Mouse (Mus musculus) left cerebral cortex, postnatal 25 days (tissue): ENCODE results near the gene Cckbr. TPM values are rescaled to one million over a fixed set of nuclear protein-coding genes. Genes with fewer than 3 reads are reported as not detected.

Experiments
- DNase-seq, 2 experiments: peaks; one replicate each; pipeline ENCODE4 v3.0.0; 2022; ENCODE audit warnings: low spot score in 2 of 2, mixed read lengths in 1 of 2
- intact Hi-C: fragments of 180-260 bp; cut with DNase I; formaldehyde crosslinking; loops from one replicate; pipeline ENCODE4 v1.15.1; 2025
- total RNA-seq, 2 experiments: library from RNA; stranded (reverse); gene quantifications; 2 replicates each; pipeline ENCODE4 v1.2.3; 2021

Cckbr gene
- total RNA-seq, 2 experiments from 2014 or later, result 56.0 to 66.5 TPM

DNA sequence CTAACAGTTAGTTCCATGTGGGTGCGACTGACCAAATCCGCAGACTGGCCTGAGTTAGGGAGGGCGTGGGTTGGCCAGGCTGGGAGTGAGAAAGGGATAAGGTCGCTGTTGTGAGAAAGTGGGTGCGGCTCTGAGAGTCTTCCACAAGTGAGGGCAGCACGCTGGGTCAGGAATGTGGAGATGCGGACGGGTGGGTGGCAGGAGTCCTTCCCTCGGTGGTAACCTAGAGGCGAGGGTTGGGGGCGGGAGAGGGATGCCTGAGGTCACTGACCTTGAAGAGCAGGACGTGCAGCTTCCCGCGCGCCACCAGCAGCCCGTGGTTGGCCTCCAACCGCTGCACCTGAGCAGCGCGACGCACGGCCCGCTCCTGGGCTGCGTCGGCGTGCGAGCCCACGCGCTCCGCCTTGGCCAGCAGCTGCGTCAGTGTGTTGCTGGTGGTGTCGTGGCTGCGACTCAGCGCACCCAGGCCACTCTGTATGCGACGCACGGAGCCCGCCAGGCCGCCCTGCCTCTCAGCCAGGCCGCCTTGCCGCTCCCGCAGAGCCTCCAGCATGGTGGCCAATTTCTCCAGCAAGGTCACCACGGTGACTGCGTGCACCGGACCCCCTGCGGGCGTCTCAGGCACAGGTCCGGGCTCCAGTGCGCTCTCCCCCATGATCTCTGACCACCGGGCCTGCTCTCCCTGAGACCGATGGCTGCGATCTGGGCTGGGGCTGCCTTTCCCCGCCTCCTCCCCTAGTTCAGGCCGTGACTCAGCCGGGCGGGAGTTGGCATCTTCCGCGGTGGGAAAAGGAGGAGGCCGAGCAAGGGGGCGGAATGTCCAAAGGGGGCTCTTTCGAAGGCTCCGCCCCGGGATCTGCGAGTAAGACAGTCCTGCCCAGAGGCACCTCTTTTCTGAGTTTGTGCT lies 56.2 kb downstream of the Cckbr start, which contains the start of gene Cavin3:
Cavin3 (minus strand) TSS at position 796 of the 907 bp plus-strand sequence.
- DNase-seq, result peak; percentile 60 to 78
- intact Hi-C loops, result loop anchor here (5.0 kb wide), 1 partner anchor 331 kb away; the partner anchor contains the start of gene Mrpl17

DNA sequence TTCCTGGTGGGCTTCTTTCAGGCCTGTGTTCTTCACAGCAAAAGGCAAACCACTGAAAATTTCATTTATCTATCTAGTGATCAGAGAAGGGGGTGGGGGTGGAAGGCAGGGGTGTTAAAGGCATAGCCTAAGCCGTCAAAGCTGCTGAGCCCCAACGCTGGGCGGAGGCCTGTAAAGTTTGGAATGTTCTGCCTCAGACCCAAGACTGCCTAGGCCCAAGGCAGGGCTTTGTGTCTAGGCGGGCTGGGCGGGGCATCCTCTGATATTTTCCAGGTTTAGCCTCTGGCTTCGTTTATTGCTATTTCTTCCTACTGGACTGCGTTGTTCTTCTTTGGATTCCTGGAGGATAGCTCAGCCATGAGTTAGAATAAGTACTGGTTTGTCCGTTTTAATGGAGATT lies 56.9 kb downstream of the Cckbr start:
- intact Hi-C loops, result loop anchor here (5.0 kb wide), 1 partner anchor 330 kb away; the partner anchor contains the start of gene Mrpl17
- DNase-seq, result no peak

DNA sequence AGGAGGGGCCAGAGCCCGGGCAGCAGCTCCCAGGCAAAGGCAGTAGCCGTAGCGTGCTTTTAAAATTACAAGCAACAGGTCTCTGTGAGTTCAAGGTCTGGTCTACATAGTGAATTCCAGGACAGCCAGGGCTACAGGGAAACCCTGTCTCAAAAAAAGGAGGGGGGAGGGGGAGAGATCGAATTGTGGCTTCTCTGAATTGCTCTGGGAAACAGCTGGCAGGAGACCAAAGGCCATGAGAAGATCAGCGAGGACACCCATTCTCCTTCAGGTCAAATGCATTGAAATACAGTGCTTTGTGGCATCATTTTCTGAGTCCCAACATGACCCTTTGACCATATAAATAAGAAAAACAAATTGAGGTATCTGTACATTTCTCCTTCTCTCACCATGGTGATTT lies 59.5 kb downstream of the Cckbr start:
- intact Hi-C loops, result no loop called here
- no peak for DNase-seq

DNA sequence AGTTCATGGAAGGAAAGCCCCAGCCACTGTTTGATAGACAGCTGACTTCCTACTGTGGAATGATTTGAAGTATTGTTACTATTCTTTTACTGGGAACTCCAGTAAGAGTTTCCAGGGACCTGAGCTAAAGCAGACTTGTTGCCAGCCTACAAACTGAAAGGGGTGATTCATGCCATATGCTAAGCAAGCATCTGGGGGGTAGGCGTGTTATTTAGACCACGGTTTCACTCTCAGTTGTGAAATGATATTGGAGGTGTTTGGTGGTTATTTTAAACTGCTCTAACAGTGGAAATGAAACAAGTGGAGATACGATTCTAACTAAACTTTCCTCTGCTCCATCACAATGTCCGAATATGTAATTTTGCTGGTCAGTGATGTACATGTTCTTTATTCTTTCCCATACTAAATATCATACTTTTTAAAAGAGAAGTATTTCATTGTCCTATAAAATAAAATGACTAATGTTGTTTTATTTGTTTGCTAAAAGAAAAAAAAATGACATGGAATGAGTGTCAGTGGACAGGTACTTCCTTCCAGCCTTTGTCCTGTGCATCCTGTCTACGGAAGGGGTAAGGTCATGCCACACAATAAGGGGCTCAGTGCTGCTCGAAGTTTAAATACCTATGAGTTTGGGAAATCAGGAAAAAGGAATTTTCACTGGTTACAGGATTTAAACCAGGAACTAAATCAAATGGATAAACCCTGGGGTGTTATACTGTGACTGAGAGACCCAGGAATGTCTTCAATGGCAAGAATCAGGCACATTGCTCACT lies 61.8 kb downstream of the Cckbr start:
- intact Hi-C loops, result loop anchor here (1.0 kb wide), 2 partner anchors 22 to 32 kb away; no protein-coding TSS in a partner anchor

DNA sequence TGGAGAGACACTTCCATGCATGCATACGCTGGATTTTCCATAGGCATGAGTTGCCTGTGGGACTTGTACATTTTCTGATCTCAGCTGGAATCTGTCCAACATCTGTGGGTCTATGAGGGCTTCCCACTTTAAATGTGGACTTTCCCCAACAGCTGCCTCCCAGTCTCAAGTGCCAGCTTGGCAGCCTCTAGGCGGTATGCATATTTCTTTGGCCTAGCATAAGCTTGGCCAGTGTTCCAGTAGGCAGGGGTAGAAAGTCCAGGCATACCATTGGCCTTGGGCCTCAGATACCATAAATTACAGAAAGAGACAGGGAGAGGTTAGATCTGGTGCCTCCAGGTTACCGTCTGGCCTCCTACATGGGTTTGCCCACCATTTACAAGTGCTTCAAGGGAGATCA lies 72.3 kb downstream of the Cckbr start:
- DNase-seq, result no peak
- intact Hi-C loops, result no loop called here

More for the DNA sequence above, 61.8 kb downstream of the Cckbr start:
- peak; percentile 80 to 97 for DNase-seq

DNA sequence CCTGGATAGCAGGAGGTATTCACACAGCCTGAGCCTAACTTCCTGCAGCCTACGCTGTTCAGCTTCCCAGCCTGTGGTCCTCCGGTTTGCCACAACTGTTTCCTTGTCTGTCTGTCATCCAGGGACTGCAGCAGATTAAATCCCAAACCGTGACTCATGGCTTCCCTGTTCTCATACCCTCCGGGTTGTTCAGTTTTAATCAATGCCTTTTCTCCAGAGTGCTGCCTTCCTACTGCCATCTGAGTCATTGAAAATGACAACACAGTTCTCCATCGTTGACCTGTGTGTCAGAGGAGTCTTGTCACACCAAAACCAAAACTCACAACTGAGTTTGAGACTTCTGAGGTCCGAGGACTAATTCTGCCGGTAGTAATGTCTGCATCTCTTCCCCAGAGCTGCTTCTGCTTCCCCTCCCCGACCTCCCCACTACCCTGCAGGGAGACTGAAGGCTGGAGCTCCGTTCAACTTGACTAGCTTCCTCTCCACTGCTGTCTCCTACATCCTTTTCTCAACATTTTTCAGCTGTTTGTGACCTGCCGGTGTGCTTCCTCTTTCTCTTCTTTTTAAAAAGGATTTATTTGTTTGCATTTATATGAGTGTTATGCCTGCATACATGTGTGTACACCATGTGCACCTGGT lies 73.4 kb downstream of the Cckbr start:
- intact Hi-C loops, result no loop called here
- no peak for DNase-seq

DNA sequence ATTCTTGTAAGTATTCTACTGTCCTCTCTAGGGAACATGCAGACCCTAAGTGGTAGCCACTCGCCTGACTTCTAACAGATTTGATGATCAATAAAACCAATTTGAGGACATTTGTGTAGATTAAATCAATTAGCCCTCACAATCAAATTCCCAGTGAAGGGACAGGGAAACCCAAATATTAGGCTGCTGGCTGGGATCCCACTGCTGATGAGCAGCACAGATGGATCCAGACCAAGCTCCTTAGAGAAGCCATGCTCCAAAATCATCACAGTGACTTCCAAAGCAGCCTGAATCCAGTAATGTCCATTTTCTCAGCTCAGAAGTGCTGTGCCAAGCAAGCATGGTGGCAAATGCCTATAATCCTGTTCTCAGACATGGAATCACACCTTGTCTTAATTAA lies 74.1 kb downstream of the Cckbr start:
- DNase-seq, result no peak

DNA sequence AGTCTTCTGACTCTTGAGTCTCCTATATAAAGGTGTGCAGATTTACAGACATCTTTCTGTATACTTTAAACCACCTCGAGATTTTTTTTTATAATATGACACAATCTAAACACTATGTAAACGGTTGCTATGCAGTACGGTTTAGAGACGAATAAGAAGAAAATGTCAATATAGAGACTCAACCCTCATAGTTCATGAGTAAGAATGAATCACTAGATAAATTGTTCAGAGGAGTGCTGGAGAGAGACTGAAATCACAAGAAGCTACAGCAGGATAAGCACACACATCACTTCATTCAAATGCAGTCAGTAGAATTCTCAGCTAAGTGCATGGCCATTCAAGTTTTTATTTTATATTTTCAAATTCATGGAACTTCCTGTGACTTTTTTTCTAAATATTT lies 76.5 kb downstream of the Cckbr start:
- DNase-seq, result no peak
- intact Hi-C loops, result no loop called here

More for the DNA sequence above, 74.1 kb downstream of the Cckbr start:
- intact Hi-C loops, result no loop called here

DNA sequence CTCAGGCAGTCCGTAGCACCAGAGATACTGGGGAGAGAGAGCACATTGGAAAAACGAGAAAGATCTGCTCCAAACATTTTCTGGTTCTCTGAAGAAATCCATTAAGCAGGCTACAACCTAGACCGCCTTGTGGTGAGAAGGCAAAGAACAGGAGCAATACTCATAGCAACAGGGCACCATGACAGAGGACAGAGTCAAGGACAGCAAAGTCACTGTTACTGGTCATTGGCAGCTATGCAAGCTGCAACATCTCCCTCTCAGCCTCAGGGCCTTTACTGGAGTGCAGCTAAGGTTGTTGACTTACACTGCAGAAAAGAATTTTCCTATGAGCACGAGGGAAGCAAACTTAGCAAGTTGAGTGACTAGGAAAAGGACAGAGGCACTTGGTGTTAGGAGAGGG lies 81.7 kb downstream of the Cckbr start:
- intact Hi-C loops, result no loop called here
- no peak for DNase-seq

DNA sequence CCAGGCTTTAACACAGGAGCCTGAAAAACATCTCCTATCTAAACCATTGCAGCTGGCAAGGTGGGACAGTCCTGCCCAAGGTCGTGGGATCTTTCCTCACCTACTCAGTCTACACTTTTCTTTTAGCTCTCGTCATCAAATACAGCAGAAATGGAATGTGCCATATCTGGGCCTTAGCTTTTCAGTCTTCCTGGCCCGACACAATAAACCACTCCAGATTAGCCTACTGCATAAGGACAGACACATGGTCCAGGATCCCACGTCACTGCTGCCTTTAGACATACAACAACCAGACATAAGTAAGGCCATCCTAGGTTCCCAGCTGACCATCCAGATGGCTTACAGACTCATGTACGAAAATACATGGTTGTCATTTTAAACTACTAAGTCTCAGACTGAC lies 84.6 kb downstream of the Cckbr start:
- intact Hi-C loops, result loop anchor here (1.0 kb wide), 1 partner anchor 9 kb away; no protein-coding TSS in a partner anchor
- peak; percentile 30 to 87 for DNase-seq

DNA sequence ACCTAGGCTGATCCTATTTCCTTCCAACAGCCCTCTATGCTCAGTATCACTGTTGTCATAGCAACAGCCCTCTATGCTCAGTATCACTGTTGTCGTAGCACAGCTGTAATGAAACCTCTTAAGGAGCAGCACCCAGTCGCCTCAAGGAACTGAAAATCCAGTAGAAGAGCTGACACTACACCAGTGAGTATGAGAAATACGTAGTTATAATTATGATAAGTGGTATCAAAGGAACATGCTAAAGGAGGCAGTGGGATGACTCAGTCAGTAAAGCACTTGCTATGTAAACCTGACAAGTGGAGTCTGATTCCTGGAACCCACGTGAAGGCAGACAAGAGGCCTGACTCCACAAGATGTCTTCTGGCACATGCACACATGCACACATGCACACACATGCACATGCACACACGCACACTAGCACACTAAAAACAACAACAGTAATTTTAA lies 88.3 kb downstream of the Cckbr start:
- no peak for DNase-seq
- intact Hi-C loops, result loop anchor here (2.0 kb wide), 2 partner anchors 49 to 103 kb away; no protein-coding TSS in a partner anchor

DNA sequence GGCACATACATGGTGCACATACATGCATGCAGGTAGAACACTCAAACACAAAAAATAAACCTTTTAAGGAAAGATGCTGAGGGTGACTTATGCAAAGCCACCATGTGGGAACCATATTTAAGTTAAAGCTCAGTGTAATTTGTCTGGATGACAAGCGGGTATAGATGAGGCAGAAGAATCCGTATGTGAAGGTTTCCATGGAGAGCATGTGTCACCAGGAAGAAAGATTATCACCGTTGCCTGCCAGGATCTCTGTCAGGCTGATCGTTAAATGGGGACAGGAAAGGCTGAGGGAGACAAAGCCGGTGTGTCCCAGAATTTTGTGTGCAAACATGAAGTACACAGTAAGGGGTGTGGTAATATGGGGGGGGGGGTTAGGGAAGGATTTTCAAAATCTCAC lies 89.0 kb downstream of the Cckbr start:
- peak in 1 of 2 experiments; percentile 59 for DNase-seq
- intact Hi-C loops, result loop anchor here (2.0 kb wide), 2 partner anchors 50 to 104 kb away; no protein-coding TSS in a partner anchor

DNA sequence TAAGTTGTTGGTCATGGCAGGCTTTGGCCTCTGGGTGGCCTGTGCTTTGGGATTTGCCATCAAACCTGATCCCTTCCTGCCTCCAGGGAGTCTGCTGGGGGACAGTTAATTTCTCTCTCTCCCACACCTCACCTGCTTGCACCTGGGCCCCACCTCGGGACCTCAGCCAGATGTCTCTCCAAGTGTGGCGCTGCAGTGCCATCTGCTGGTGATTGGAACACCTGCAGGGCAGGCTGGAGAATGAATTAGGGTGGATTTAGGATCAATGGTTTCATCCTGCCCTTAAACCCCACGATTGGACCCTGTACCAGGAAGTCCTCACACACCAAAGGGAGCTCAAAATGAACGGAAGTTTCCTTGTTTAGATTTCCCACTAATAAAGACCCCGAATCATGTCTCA lies 89.6 kb downstream of the Cckbr start:
- peak; percentile 54 to 65 for DNase-seq
- intact Hi-C loops, result loop anchor here (1.0 to 2.0 kb wide), 3 partner anchors 37 to 104 kb away; no protein-coding TSS in a partner anchor

DNA sequence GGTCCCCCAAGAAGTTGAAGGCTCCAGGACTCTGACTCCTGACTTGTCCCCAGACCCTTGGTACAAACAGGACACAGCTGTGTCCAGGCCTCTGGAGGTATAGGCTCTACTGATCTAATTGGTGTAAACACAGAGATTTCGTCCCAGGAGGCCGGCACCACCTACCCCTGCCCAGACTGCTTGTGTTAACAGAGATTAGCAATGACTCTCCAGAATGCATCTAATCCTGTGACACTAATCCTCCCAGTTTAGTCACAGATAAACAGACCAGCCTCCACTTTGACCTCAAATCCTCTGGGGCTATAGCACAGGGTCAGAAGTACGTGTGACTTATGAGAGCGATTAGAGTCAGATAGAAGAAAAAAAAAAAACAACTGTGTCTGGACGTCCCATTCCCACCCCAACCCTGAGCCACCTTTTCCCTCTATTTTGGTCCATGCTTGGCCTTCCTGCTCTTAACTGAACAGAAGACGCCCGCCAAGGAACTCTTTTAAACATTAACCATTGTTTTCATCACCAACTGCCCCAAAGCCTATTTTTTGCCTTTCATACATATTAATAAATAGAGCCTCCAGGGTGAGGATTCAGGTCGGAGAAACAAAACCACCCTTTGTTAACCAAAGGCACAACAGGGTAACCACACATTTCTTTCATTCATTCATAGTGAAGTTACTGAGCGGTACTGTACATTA lies 91.3 kb downstream of the Cckbr start:
- DNase-seq, result no peak
- intact Hi-C loops, result no loop called here

DNA sequence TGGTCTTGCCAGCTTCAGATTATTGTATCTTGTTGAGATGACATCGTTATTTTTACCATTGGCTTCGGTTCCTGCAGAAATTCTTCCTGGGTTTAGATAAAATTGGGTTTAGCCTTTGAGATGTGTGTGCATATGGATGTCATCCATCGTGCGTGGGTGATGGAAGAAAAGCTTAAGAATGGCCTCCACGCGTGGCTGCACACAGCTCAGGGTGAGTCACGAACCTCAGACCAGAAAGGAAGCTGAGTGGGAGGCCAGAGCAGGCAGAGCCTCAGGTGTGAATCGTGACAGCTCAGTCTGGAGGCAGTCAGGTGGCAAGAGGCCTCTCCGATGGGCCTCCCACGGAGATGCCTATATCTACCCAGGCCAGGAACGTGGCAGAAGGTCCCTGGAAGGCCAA lies 93.8 kb downstream of the Cckbr start:
- intact Hi-C loops, result loop anchor here (1.0 kb wide), 2 partner anchors 9 to 32 kb away; no protein-coding TSS in a partner anchor
- DNase-seq, result peak; percentile 85 to 99

DNA sequence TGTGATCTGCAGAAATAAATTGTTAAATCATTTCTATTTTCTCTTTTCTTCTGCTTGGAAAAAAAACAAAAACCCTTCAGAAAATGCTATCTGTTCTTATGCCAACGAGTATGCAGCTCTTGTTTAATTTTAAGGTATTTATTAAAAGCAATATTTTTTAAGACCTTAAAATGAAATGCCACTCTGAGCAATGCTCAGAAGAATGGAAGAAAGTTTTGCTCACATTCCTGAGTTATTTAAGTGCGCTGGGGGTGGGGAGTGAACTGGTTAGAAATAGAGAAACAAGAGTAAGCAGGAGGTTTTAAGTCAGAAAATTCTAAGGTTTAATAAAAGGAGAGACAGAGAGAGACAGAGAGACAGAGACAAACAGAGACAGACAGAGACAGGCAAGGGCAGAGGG lies 94.2 kb downstream of the Cckbr start:
- intact Hi-C loops, result loop anchor here (1.0 kb wide), 2 partner anchors 9 to 32 kb away; no protein-coding TSS in a partner anchor
- DNase-seq, result peak; percentile 32 to 80

DNA sequence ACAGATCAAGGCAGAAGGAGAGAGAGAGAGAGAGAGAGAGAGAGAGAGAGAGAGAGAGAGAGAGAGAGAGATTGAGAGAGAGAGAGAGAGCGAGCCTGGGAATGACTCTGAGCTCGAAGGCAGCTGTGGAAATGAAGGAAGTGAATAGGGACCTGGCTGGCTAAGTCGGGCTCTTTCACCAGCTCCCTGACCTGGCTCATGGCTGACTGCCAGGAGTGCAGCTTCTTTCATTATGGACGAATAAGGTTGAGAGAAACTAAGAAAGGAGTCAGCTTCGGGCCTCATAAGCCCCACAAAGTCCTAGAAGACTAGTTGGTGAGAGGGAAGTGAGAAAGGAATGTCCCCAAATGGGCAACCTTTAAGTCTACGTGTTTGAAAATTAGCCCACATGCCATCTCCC lies 94.7 kb downstream of the Cckbr start:
- DNase-seq, result no peak
- intact Hi-C loops, result no loop called here
